ENCODE assay signal across 21 mouse cellular contexts in genomic region chr4:136917165-136917524, GRCm38 (mm10). TPM values are rescaled to one million over a fixed set of nuclear protein-coding genes. Genes with fewer than 3 reads are reported as not detected.
DNase-seq lines count a peak whose midpoint lies in the region; ATAC-seq and TF ChIP-seq lines count a peak whose summit lies in the region.
"Had no signal": no experiment of that assay in that cellular context is flagged by ENCODE, and none has a peak within 500 bp of the region (broad histone marks: within the 10 kb centered on the region; RNA-seq: fewer than 3 reads in every experiment).

No protein-coding gene starts in this region.

- 0 out of 2 replicates have a peak overlapping the region, but pooled peaks have one; percentile 13 for H3K4me2 ChIP-seq in kidney, embryonic 15.5 days
- no peak overlapping the region for H3K4me2 ChIP-seq in hindbrain, postnatal 0 days (ENCODE audit: low read depth, low read length)
- H3K4me2 ChIP-seq: limb, embryonic 12.5 days had no signal

- DNase-seq in cerebellum, adult 11-12 months, result peak; percentile 22
- DNase-seq in cerebellum, postnatal 36 days, result no peak
- DNase-seq in kidney, adult 8-10 months, result no peak
- DNase-seq in brain, embryonic 14.5 days (ENCODE audit: low read depth), result peak; percentile 49
- no peak for DNase-seq in hindbrain, postnatal 0 days (ENCODE audit: low spot score)
- DNase-seq in right cerebral cortex, postnatal 36 days (ENCODE audit: low spot score in 2 of 2), result no peak
- no peak for DNase-seq in testis, postnatal 14 days (ENCODE audit: low spot score)
- DNase-seq: adrenal gland, postnatal 36 days; gastrocnemius, postnatal 10 days; kidney, postnatal 10 days; lung, postnatal 10 days; right cerebral cortex, postnatal 4 days; thymus, postnatal 25 days had no signal

- no peaks in the 10 kb centered on the region for H3K9me3 ChIP-seq in kidney, embryonic 15.5 days (replicated peaks)
- H3K9me3 ChIP-seq in hindbrain, postnatal 0 days (ENCODE audit: low read length), result no peaks in the 10 kb centered on the region
- H3K9me3 ChIP-seq: G1E; limb, embryonic 12.5 days; megakaryocyte, embryonic 14.5 days had no signal

- no peak for TF ChIP-seq CTCF in brain, embryonic 14.5 days (IDR thresholded peaks at IDR 0.05; ENCODE audit: borderline replicate concordance, extremely low read depth, insufficient read depth, insufficient read length)
- TF ChIP-seq CTCF in hindbrain, postnatal 0 days (IDR thresholded peaks at IDR 0.05; ENCODE audit: low read depth), result no peak

- peak; percentile 67 for ATAC-seq in kidney, embryonic 15.5 days (replicated peaks; ENCODE audit: low FRiP score)
- ATAC-seq in hindbrain, postnatal 0 days, result no peak
- ATAC-seq: CD4-positive, CD25-positive, alpha-beta regulatory T cell, adult 4 months had no signal

- no peak overlapping the region for H3K4me3 ChIP-seq in kidney, embryonic 15.5 days (replicated peaks)
- no peak overlapping the region for H3K4me3 ChIP-seq in hindbrain, postnatal 0 days (ENCODE audit: low read length)
- H3K4me3 ChIP-seq: left cerebral cortex, adult 2 months; limb, embryonic 12.5 days; megakaryocyte, embryonic 14.5 days had no signal

- 15% methylated on average over 7 of the region's 7 CpGs for WGBS in kidney, embryonic 15.5 days
- 27% methylated on average over 7 of the region's 7 CpGs for WGBS in hindbrain, postnatal 0 days

- H3K27ac ChIP-seq in kidney, embryonic 15.5 days, result no peak overlapping the region
- H3K27ac ChIP-seq in hindbrain, postnatal 0 days, result 0 out of 2 replicates have a peak overlapping the region, but pooled peaks have one; percentile 56
- H3K27ac ChIP-seq: left cerebral cortex, adult 2 months; limb, embryonic 12.5 days; liver, embryonic 14.5 days had no signal

- peaks cover 22% of the 10 kb centered on the region for H3K4me1 ChIP-seq in kidney, embryonic 15.5 days
- peaks cover 12% of the 10 kb centered on the region; the same call in 1 of the 2 replicates for H3K4me1 ChIP-seq in hindbrain, postnatal 0 days (ENCODE audit: insufficient read depth, low read length)
- H3K4me1 ChIP-seq: limb, embryonic 12.5 days; megakaryocyte, embryonic 14.5 days had no signal

- peaks cover 52% of the 10 kb centered on the region for H3K27me3 ChIP-seq in kidney, embryonic 15.5 days
- H3K27me3 ChIP-seq in hindbrain, postnatal 0 days (ENCODE audit: insufficient read depth, low read length), result no peaks in the 10 kb centered on the region

- TF ChIP-seq POLR2A in brain, embryonic 14.5 days (IDR thresholded peaks at IDR 0.05; ENCODE audit: borderline replicate concordance, extremely low read depth, insufficient read depth, insufficient read length, poor library complexity, severe bottlenecking), result no peak

- no peaks in the 10 kb centered on the region for H3K36me3 ChIP-seq in kidney, embryonic 15.5 days
- no peaks in the 10 kb centered on the region for H3K36me3 ChIP-seq in hindbrain, postnatal 0 days (ENCODE audit: insufficient read depth, low read length)
- H3K36me3 ChIP-seq: G1E; limb, embryonic 12.5 days had no signal

- H3K9ac ChIP-seq in kidney, embryonic 15.5 days, result no peak overlapping the region
- no peak overlapping the region for H3K9ac ChIP-seq in hindbrain, postnatal 0 days (replicated peaks; ENCODE audit: low read length)
- H3K9ac ChIP-seq: limb, embryonic 12.5 days; liver, embryonic 14.5 days had no signal

RNA-seq across cellular contexts. Expression of gene C1qa, which starts 18.5 kb away (rescaled TPM):
- 19.9 and 24.3 TPM in 2 replicates for polyA plus RNA-seq in kidney, embryonic 15.5 days (2015; fragmentation: Nextera tagmentation; extraction: Ambion mirVana)
- 14.2 and 14.9 TPM in 2 replicates for polyA plus RNA-seq in brain, embryonic 14.5 days (2012; rRNA removed)
- 49.6 and 55.4 TPM in 2 replicates for total RNA-seq in hindbrain, postnatal 0 days (2014; rRNA removed)
- polyA plus RNA-seq in hindbrain, postnatal 0 days (2015; fragmentation: Nextera tagmentation; extraction: Ambion mirVana), result 48.4 and 49.9 TPM in 2 replicates
- polyA plus RNA-seq: G1E had no signal

RNA-seq across cellular contexts. Expression of gene C1qc, which starts 24.3 kb away (rescaled TPM):
- 20.2 and 21.3 TPM in 2 replicates for polyA plus RNA-seq in kidney, embryonic 15.5 days (2015; fragmentation: Nextera tagmentation; extraction: Ambion mirVana)
- 18.3 and 19.5 TPM in 2 replicates for polyA plus RNA-seq in brain, embryonic 14.5 days (2012; rRNA removed)
- 71.8 and 90.1 TPM in 2 replicates for total RNA-seq in hindbrain, postnatal 0 days (2014; rRNA removed)
- polyA plus RNA-seq in hindbrain, postnatal 0 days (2015; fragmentation: Nextera tagmentation; extraction: Ambion mirVana), result 47.1 and 48.3 TPM in 2 replicates

RNA-seq across cellular contexts. Expression of gene C1qb, which starts 31.2 kb away (rescaled TPM):
- 42.7 and 48.4 TPM in 2 replicates for polyA plus RNA-seq in kidney, embryonic 15.5 days (2015; fragmentation: Nextera tagmentation; extraction: Ambion mirVana)
- polyA plus RNA-seq in brain, embryonic 14.5 days (2012; rRNA removed), result 27.5 and 30.5 TPM in 2 replicates
- 65.5 and 72.0 TPM in 2 replicates for total RNA-seq in hindbrain, postnatal 0 days (2014; rRNA removed)
- polyA plus RNA-seq in hindbrain, postnatal 0 days (2015; fragmentation: Nextera tagmentation; extraction: Ambion mirVana), result 75.8 and 79.7 TPM in 2 replicates

RNA-seq across cellular contexts. Expression of gene Epha8, which starts 39.5 kb away (rescaled TPM):
- polyA plus RNA-seq in kidney, embryonic 15.5 days (2015; fragmentation: Nextera tagmentation; extraction: Ambion mirVana), result 0.19 and 0.21 TPM in 2 replicates
- 28.5 and 33.9 TPM in 2 replicates for polyA plus RNA-seq in brain, embryonic 14.5 days (2012; rRNA removed)
- total RNA-seq in hindbrain, postnatal 0 days (2014; rRNA removed), result 52.9 and 59.3 TPM in 2 replicates
- polyA plus RNA-seq in hindbrain, postnatal 0 days (2015; fragmentation: Nextera tagmentation; extraction: Ambion mirVana), result 13.3 and 14.2 TPM in 2 replicates
- polyA plus RNA-seq: CD4-positive, CD25-positive, alpha-beta regulatory T cell, adult 4 months; G1E; heart, postnatal 0 days had no signal

Comparison
In these comparisons a context has a peak if more than half of its experiments do, and no peak if none do; other contexts are left out.
1. DNase-seq: peak in cerebellum, adult 11-12 months (single experiment) and brain, embryonic 14.5 days (single experiment); none in cerebellum, postnatal 36 days (0 of 2), kidney, adult 8-10 months (0 of 2), hindbrain, postnatal 0 days (single experiment), right cerebral cortex, postnatal 36 days (0 of 2) and testis, postnatal 14 days (single experiment).